ENCODE assay signal across 10 mouse cellular contexts in the genomic region with DNA sequence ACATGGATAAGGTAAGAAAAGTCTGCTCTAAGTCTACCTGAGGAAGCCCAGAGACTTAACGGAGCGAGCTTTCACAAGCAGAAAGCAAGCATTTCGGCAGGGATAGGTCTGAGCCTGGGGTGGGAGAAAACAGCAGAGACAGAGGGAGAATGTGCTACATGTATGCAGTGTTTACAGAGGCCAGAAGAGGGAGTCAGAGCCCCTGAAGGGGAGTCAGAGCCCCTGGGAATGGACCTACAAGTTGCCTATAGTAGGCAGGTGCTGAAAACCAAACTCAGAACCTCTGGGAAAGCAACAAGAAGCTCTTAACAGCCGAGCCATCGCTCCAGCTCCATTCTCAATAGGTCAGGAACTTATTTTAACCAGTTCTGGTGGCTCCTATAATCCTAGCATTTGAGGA. TPM values are rescaled to one million over a fixed set of nuclear protein-coding genes. Genes with fewer than 3 reads are reported as not detected.
DNase-seq lines count a peak whose midpoint lies in the region; ATAC-seq and TF ChIP-seq lines count a peak whose summit lies in the region.
"Had no signal": no experiment of that assay in that cellular context is flagged by ENCODE, and none has a peak within 500 bp of the region (broad histone marks: within the 10 kb centered on the region; RNA-seq: fewer than 3 reads in every experiment).

No protein-coding gene starts in this region.

- WGBS in intestine, postnatal 0 days = 78% methylated on average over 5 of the region's 5 CpGs
- WGBS in intestine, embryonic 16.5 days = 90% methylated on average over 5 of the region's 5 CpGs
- WGBS in embryonic facial prominence, embryonic 14.5 days = 85% methylated on average over 5 of the region's 5 CpGs
- WGBS in midbrain, embryonic 14.5 days = 76% methylated on average over 5 of the region's 5 CpGs
- WGBS in cerebellum, adult 2 months = 82% methylated on average over 5 of the region's 5 CpGs

- ATAC-seq in intestine, postnatal 0 days = no peak
- no peak for ATAC-seq in intestine, embryonic 16.5 days
- no peak for ATAC-seq in embryonic facial prominence, embryonic 14.5 days (ENCODE audit: low read depth)
- ATAC-seq in midbrain, embryonic 14.5 days (ENCODE audit: low FRiP score, low TSS enrichment) = no peak
- ATAC-seq in inflammation-experienced regulatory T-cells, adult 6 months = no peak

- no peak overlapping the region for H3K4me2 ChIP-seq in intestine, postnatal 0 days (replicated peaks; ENCODE audit: low read depth)
- H3K4me2 ChIP-seq in intestine, embryonic 16.5 days (ENCODE audit: low read depth, low read length) = no peak overlapping the region
- peak overlapping the region; percentile 77; the same call in 1 of the 2 replicates for H3K4me2 ChIP-seq in embryonic facial prominence, embryonic 14.5 days (ENCODE audit: low read depth, low read length)
- no peak overlapping the region for H3K4me2 ChIP-seq in midbrain, embryonic 14.5 days (ENCODE audit: low read length)

- peak; percentile 74 for DNase-seq in ES-CJ7 (ENCODE audit: low read depth, low spot score)
- no peak for DNase-seq in embryonic facial prominence, embryonic 14.5 days (ENCODE audit: low spot score)
- DNase-seq in midbrain, embryonic 14.5 days = peak; percentile 4
- DNase-seq in cerebellum, adult 2 months = no peak
- no peak for DNase-seq in cerebellum, postnatal 36 days
- DNase-seq: adrenal gland, adult 2 months had no signal

- H3K4me3 ChIP-seq in intestine, postnatal 0 days (ENCODE audit: low read depth, low read length) = no peak overlapping the region
- H3K4me3 ChIP-seq in intestine, embryonic 16.5 days (ENCODE audit: low read length) = no peak overlapping the region
- no peak overlapping the region for H3K4me3 ChIP-seq in embryonic facial prominence, embryonic 14.5 days (ENCODE audit: low read depth, low read length)
- no peak overlapping the region for H3K4me3 ChIP-seq in midbrain, embryonic 14.5 days (replicated peaks; ENCODE audit: low read depth, low read length)
- no peak overlapping the region for H3K4me3 ChIP-seq in cerebellum, adult 2 months (replicated peaks; ENCODE audit: insufficient read depth, low read depth, low read length)

- H3K9me3 ChIP-seq in intestine, postnatal 0 days (ENCODE audit: control insufficient read depth) = no peaks in the 10 kb centered on the region
- no peaks in the 10 kb centered on the region for H3K9me3 ChIP-seq in intestine, embryonic 16.5 days (ENCODE audit: control insufficient read depth, low read length)
- H3K9me3 ChIP-seq in embryonic facial prominence, embryonic 14.5 days (ENCODE audit: control insufficient read depth, low read length) = no peaks in the 10 kb centered on the region
- H3K9me3 ChIP-seq in midbrain, embryonic 14.5 days (ENCODE audit: control insufficient read depth, low read length) = no peaks in the 10 kb centered on the region
- H3K9me3 ChIP-seq: embryonic facial prominence, embryonic 15.5 days had no signal

- H3K36me3 ChIP-seq in intestine, postnatal 0 days (ENCODE audit: control insufficient read depth, insufficient read depth) = peaks cover 39% of the 10 kb centered on the region
- H3K36me3 ChIP-seq in intestine, embryonic 16.5 days (ENCODE audit: control insufficient read depth, insufficient read depth, low read length) = 0 out of 2 replicates have a peak, but pooled peaks cover 3% of the 10 kb centered on the region
- H3K36me3 ChIP-seq in embryonic facial prominence, embryonic 14.5 days (ENCODE audit: control insufficient read depth, insufficient read depth, low read length) = peaks cover 38% of the 10 kb centered on the region
- peaks cover 34% of the 10 kb centered on the region for H3K36me3 ChIP-seq in midbrain, embryonic 14.5 days (ENCODE audit: control insufficient read depth, insufficient read depth, low read length)

- no peak overlapping the region for H3K9ac ChIP-seq in intestine, postnatal 0 days (ENCODE audit: low read depth, low read length)
- no peak overlapping the region for H3K9ac ChIP-seq in intestine, embryonic 16.5 days (ENCODE audit: low read depth, low read length)
- no peak overlapping the region for H3K9ac ChIP-seq in embryonic facial prominence, embryonic 14.5 days (ENCODE audit: low read depth, low read length)
- H3K9ac ChIP-seq in midbrain, embryonic 14.5 days (replicated peaks; ENCODE audit: low read length) = no peak overlapping the region
- H3K9ac ChIP-seq: embryonic facial prominence, embryonic 15.5 days had no signal

- H3K4me1 ChIP-seq in intestine, postnatal 0 days (replicated peaks; ENCODE audit: control insufficient read depth, insufficient read depth, low read length) = peaks cover 3% of the 10 kb centered on the region; the same call in 1 of the 2 replicates
- H3K4me1 ChIP-seq in intestine, embryonic 16.5 days (ENCODE audit: control insufficient read depth, insufficient read depth, low read length) = 0 out of 2 replicates have a peak, but pooled peaks cover 3% of the 10 kb centered on the region
- H3K4me1 ChIP-seq in embryonic facial prominence, embryonic 14.5 days (ENCODE audit: control insufficient read depth, insufficient read depth, low read length) = no peaks in the 10 kb centered on the region
- peaks cover 7% of the 10 kb centered on the region; the same call in 1 of the 2 replicates for H3K4me1 ChIP-seq in midbrain, embryonic 14.5 days (ENCODE audit: control insufficient read depth, insufficient read depth, low read length)
- no peaks in the 10 kb centered on the region; the same call in 1 of the 2 replicates for H3K4me1 ChIP-seq in cerebellum, adult 2 months (ENCODE audit: control insufficient read depth, insufficient read depth, low read length)

- peak; percentile 21; the same call in 1 of the 2 replicates for TF ChIP-seq CTCF in intestine, postnatal 0 days (IDR thresholded peaks at IDR 0.05; ENCODE audit: low read depth)
- TF ChIP-seq CTCF in cerebellum, adult 2 months (IDR thresholded peaks at IDR 0.05; ENCODE audit: borderline replicate concordance, insufficient read depth, low read depth, low read length) = no peak

- no peak for TF ChIP-seq POLR2A in cerebellum, adult 2 months (IDR thresholded peaks at IDR 0.05; ENCODE audit: borderline replicate concordance, insufficient read depth, low read length)

- H3K27me3 ChIP-seq in intestine, postnatal 0 days (replicated peaks; ENCODE audit: control insufficient read depth, insufficient read depth, low read length) = no peaks in the 10 kb centered on the region
- H3K27me3 ChIP-seq in intestine, embryonic 16.5 days (replicated peaks; ENCODE audit: control insufficient read depth, insufficient read depth, low read length) = no peaks in the 10 kb centered on the region
- H3K27me3 ChIP-seq in embryonic facial prominence, embryonic 14.5 days (replicated peaks; ENCODE audit: control insufficient read depth, insufficient read depth, low read length) = no peaks in the 10 kb centered on the region
- no peaks in the 10 kb centered on the region for H3K27me3 ChIP-seq in midbrain, embryonic 14.5 days (ENCODE audit: control insufficient read depth, insufficient read depth, low read length)
- no peaks in the 10 kb centered on the region for H3K27me3 ChIP-seq in cerebellum, adult 2 months (ENCODE audit: control insufficient read depth, insufficient read depth, low read length)
- H3K27me3 ChIP-seq: embryonic facial prominence, embryonic 15.5 days had no signal

- no peak overlapping the region for H3K27ac ChIP-seq in intestine, postnatal 0 days (ENCODE audit: low read depth, low read length)
- no peak overlapping the region for H3K27ac ChIP-seq in intestine, embryonic 16.5 days (ENCODE audit: low read length)
- H3K27ac ChIP-seq in embryonic facial prominence, embryonic 14.5 days (replicated peaks; ENCODE audit: low read depth, low read length) = no peak overlapping the region
- H3K27ac ChIP-seq in midbrain, embryonic 14.5 days (replicated peaks; ENCODE audit: low read depth, low read length) = no peak overlapping the region
- H3K27ac ChIP-seq in cerebellum, adult 2 months (ENCODE audit: insufficient read depth, low read length) = no peak overlapping the region
- H3K27ac ChIP-seq: embryonic facial prominence, embryonic 15.5 days had no signal

RNA-seq across cellular contexts. Expression of gene Znhit3, which starts 1.5 kb away (rescaled TPM):
- 22.6 and 23.5 TPM in 2 replicates for polyA plus RNA-seq in intestine, postnatal 0 days (2015; fragmentation: Nextera tagmentation; extraction: Ambion mirVana)
- polyA plus RNA-seq in intestine, embryonic 16.5 days (2015; fragmentation: Nextera tagmentation; extraction: Ambion mirVana) = 43.6 and 49.6 TPM in 2 replicates
- polyA plus RNA-seq in embryonic facial prominence, embryonic 14.5 days (2014; fragmentation: Nextera tagmentation; extraction: Ambion mirVana) = 46.5 and 52.2 TPM in 2 replicates
- polyA plus RNA-seq in midbrain, embryonic 14.5 days (2014; fragmentation: Nextera tagmentation; extraction: Ambion mirVana) = 61.7 and 65.1 TPM in 2 replicates
- 44.7 and 47.5 TPM in 2 replicates for polyA plus RNA-seq in cerebellum, adult 2 months (2012; rRNA removed)
- 10 to 100 TPM; 35.6 to 37.3 (median 36.7) TPM for polyA plus RNA-seq in inflammation-experienced regulatory T-cells, adult 6 months (2017; shearing (Covaris generic))

RNA-seq across cellular contexts. Expression of gene Pigw, which starts 34.6 kb away (rescaled TPM):
- 1.3 and 1.5 TPM in 2 replicates for polyA plus RNA-seq in intestine, postnatal 0 days (2015; fragmentation: Nextera tagmentation; extraction: Ambion mirVana)
- 2.7 and 2.9 TPM in 2 replicates for polyA plus RNA-seq in intestine, embryonic 16.5 days (2015; fragmentation: Nextera tagmentation; extraction: Ambion mirVana)
- polyA plus RNA-seq in embryonic facial prominence, embryonic 14.5 days (2014; fragmentation: Nextera tagmentation; extraction: Ambion mirVana) = 2.3 and 3.1 TPM in 2 replicates
- 3.4 and 4.1 TPM in 2 replicates for polyA plus RNA-seq in midbrain, embryonic 14.5 days (2014; fragmentation: Nextera tagmentation; extraction: Ambion mirVana)
- polyA plus RNA-seq in cerebellum, adult 2 months (2012; rRNA removed) = 2.8 and 2.9 TPM in 2 replicates
- 1 to 10 TPM; 2.1 to 4.2 (median 2.8) TPM for polyA plus RNA-seq in inflammation-experienced regulatory T-cells, adult 6 months (2017; shearing (Covaris generic))

RNA-seq across cellular contexts. Expression of gene Myo19, which starts 34.7 kb away (rescaled TPM):
- 3.6 and 3.9 TPM in 2 replicates for polyA plus RNA-seq in intestine, postnatal 0 days (2015; fragmentation: Nextera tagmentation; extraction: Ambion mirVana)
- 7.5 and 7.8 TPM in 2 replicates for polyA plus RNA-seq in intestine, embryonic 16.5 days (2015; fragmentation: Nextera tagmentation; extraction: Ambion mirVana)
- 10.9 and 11.9 TPM in 2 replicates for polyA plus RNA-seq in embryonic facial prominence, embryonic 14.5 days (2014; fragmentation: Nextera tagmentation; extraction: Ambion mirVana)
- polyA plus RNA-seq in midbrain, embryonic 14.5 days (2014; fragmentation: Nextera tagmentation; extraction: Ambion mirVana) = 5.4 and 6.2 TPM in 2 replicates
- polyA plus RNA-seq in cerebellum, adult 2 months (2012; rRNA removed) = 13.2 and 15.3 TPM in 2 replicates
- 1 to 10 TPM; 1.2 to 2.8 (median 2.4) TPM for polyA plus RNA-seq in inflammation-experienced regulatory T-cells, adult 6 months (2017; shearing (Covaris generic))

RNA-seq across cellular contexts. Expression of gene Car4, which starts 42.9 kb away (rescaled TPM):
- 0.33 and 0.64 TPM in 2 replicates for polyA plus RNA-seq in intestine, postnatal 0 days (2015; fragmentation: Nextera tagmentation; extraction: Ambion mirVana)
- polyA plus RNA-seq in intestine, embryonic 16.5 days (2015; fragmentation: Nextera tagmentation; extraction: Ambion mirVana) = 0.15 and 0.32 TPM in 2 replicates
- 0.40 and 0.41 TPM in 2 replicates for polyA plus RNA-seq in embryonic facial prominence, embryonic 14.5 days (2014; fragmentation: Nextera tagmentation; extraction: Ambion mirVana)
- 3.3 and 5.2 TPM in 2 replicates for polyA plus RNA-seq in midbrain, embryonic 14.5 days (2014; fragmentation: Nextera tagmentation; extraction: Ambion mirVana)
- polyA plus RNA-seq in cerebellum, adult 2 months (2012; rRNA removed) = 187 and 208 TPM in 2 replicates
- not detected for polyA plus RNA-seq in inflammation-experienced regulatory T-cells, adult 6 months (2017; shearing (Covaris generic))

RNA-seq across cellular contexts. Expression of gene Ggnbp2, which starts 44.1 kb away (rescaled TPM):
- 75.0 and 89.9 TPM in 2 replicates for polyA plus RNA-seq in intestine, postnatal 0 days (2015; fragmentation: Nextera tagmentation; extraction: Ambion mirVana)
- polyA plus RNA-seq in intestine, embryonic 16.5 days (2015; fragmentation: Nextera tagmentation; extraction: Ambion mirVana) = 73.7 and 76.8 TPM in 2 replicates
- polyA plus RNA-seq in embryonic facial prominence, embryonic 14.5 days (2014; fragmentation: Nextera tagmentation; extraction: Ambion mirVana) = 62.4 and 67.0 TPM in 2 replicates
- 69.3 and 71.9 TPM in 2 replicates for polyA plus RNA-seq in midbrain, embryonic 14.5 days (2014; fragmentation: Nextera tagmentation; extraction: Ambion mirVana)
- 120 and 123 TPM in 2 replicates for polyA plus RNA-seq in cerebellum, adult 2 months (2012; rRNA removed)
- 100 to 1,000 TPM; 106 to 124 (median 111) TPM for polyA plus RNA-seq in inflammation-experienced regulatory T-cells, adult 6 months (2017; shearing (Covaris generic))

Comparison
In these comparisons a context has a peak if more than half of its experiments do, and no peak if none do; other contexts are left out.
1. DNase-seq: peak in ES-CJ7 (single experiment) and midbrain, embryonic 14.5 days (single experiment); none in embryonic facial prominence, embryonic 14.5 days (single experiment), cerebellum, adult 2 months (0 of 2) and cerebellum, postnatal 36 days (0 of 2).